Mouse (Mus musculus): Measurements from ENCODE around the gene Ubald1. TPM values are rescaled to one million over a fixed set of nuclear protein-coding genes. Genes with fewer than 3 reads are reported as not detected.

Ubald1 gene
- polyA plus RNA-seq, 1 experiment from 2014 or later, result 26.4 TPM

GRCm38 (mm10) chr16:4876033-4876680, 4.0 kb downstream of the Ubald1 start:
- H3K4me2 ChIP-seq (ENCODE audit: low read depth, low read length), result no peak overlapping the region
- peaks cover 2% of the 10 kb centered on the region; the same call in 1 of the 2 replicates for H3K4me1 ChIP-seq (ENCODE audit: control insufficient read depth, insufficient read depth, low read length)
- no peak overlapping the region for H3K27ac ChIP-seq (replicated peaks; ENCODE audit: low read depth, low read length)
- no peak overlapping the region for H3K9ac ChIP-seq (replicated peaks; ENCODE audit: low read length)
- no peaks in the 10 kb centered on the region for H3K9me3 ChIP-seq (replicated peaks; ENCODE audit: control insufficient read depth, low read length)
- no peak for DNase-seq (ENCODE audit: low spot score)
- no peaks in the 10 kb centered on the region for H3K36me3 ChIP-seq (replicated peaks; ENCODE audit: control insufficient read depth, insufficient read depth, low read depth, low read length)
- 87% methylated on average over 8 of the region's 8 CpGs for WGBS
- H3K27me3 ChIP-seq (ENCODE audit: control insufficient read depth, insufficient read depth, low read length), result no peaks in the 10 kb centered on the region
- no peak for ATAC-seq (replicated peaks; ENCODE audit: insufficient number of reproducible peaks, low FRiP score, low TSS enrichment, low read depth)
- H3K4me3 ChIP-seq (ENCODE audit: low read depth, low read length), result no peak overlapping the region

- H3K27me3 ChIP-seq (ENCODE audit: control insufficient read depth, insufficient read depth, low read length), result no peaks in the 10 kb centered on the region
- no peak overlapping the region for H3K4me2 ChIP-seq (ENCODE audit: low read depth, low read length)
- 93% methylated on average over 23 of the region's 23 CpGs for WGBS
- DNase-seq (ENCODE audit: low spot score), result no peak
- no peak overlapping the region for H3K27ac ChIP-seq (replicated peaks; ENCODE audit: low read depth, low read length)
- no peak overlapping the region for H3K9ac ChIP-seq (replicated peaks; ENCODE audit: low read length)
- H3K4me1 ChIP-seq (ENCODE audit: control insufficient read depth, insufficient read depth, low read length), result peaks cover 2% of the 10 kb centered on the region; the same call in 1 of the 2 replicates
- no peak overlapping the region for H3K4me3 ChIP-seq (ENCODE audit: low read depth, low read length)
- no peaks in the 10 kb centered on the region for H3K9me3 ChIP-seq (replicated peaks; ENCODE audit: control insufficient read depth, low read length)
- ATAC-seq (replicated peaks; ENCODE audit: insufficient number of reproducible peaks, low FRiP score, low TSS enrichment, low read depth), result no peak
- no peaks in the 10 kb centered on the region for H3K36me3 ChIP-seq (replicated peaks; ENCODE audit: control insufficient read depth, insufficient read depth, low read depth, low read length)
These were observed 4.7 kb downstream of the Ubald1 start for GRCm38 (mm10) chr16:4875198-4876032.

DNA sequence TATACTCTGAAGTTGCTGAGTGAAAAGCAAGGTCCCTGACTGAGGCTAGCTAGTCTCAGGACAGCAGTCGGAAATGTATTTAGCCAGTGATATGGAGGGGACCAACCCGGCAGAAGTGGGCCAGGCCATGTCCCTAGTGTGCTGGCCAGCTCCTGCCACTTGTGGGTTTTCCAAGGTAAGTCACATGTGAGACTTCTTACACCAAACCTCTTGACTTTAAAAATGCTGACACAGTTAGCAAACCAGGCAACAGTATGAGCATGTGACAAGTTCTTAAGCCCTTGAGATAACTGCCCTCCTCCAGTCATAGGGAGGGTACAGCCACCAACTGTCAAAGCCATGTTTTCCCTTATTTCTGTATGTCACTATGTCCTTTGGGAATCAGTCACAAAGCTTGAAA, 8.2 kb downstream of the Ubald1 start:
- Histone ChIP-seq H3K4me3 (ENCODE audit: low read depth, low read length) (no peak overlapping the region), H3K4me2 (ENCODE audit: low read depth, low read length) (no peak overlapping the region), H3K27me3 (ENCODE audit: control insufficient read depth, insufficient read depth, low read length) (no peaks in the 10 kb centered on the region), H3K27ac (replicated peaks; ENCODE audit: low read depth, low read length) (no peak overlapping the region), H3K9ac (replicated peaks; ENCODE audit: low read length) (no peak overlapping the region), H3K4me1 (ENCODE audit: control insufficient read depth, insufficient read depth, low read length) (no peaks in the 10 kb centered on the region), H3K9me3 (replicated peaks; ENCODE audit: control insufficient read depth, low read length) (no peaks in the 10 kb centered on the region), H3K36me3 (replicated peaks; ENCODE audit: control insufficient read depth, insufficient read depth, low read depth, low read length) (no peaks in the 10 kb centered on the region; the same call in 1 of the 2 replicates)
- ATAC-seq (replicated peaks; ENCODE audit: insufficient number of reproducible peaks, low FRiP score, low TSS enrichment, low read depth) (no peak), DNase-seq (ENCODE audit: low spot score) (no peak)
- 76% methylated on average over 2 of the region's 2 CpGs for WGBS

DNA sequence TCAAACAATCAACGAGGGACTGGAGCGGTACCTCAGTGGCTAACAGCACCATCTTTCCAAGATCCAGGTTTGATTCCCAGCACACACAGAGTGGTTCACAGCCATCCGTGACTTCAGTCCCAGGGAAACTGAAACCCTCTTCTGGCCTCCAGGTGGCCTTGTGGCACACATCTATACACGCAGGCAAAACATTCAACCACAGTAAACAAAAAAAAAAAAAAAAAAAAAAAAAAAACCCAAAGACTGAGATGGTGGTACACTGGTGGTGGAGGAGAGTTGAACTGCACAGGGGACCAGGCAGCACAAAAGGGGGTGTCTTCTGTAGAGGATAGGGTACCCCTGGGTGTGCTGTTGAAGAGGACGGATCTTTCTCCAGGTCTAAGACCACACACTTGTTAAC, 9.6 kb downstream of the Ubald1 start:
- Histone ChIP-seq H3K9me3 (replicated peaks; ENCODE audit: control insufficient read depth, low read length) (no peaks in the 10 kb centered on the region), H3K27me3 (ENCODE audit: control insufficient read depth, insufficient read depth, low read length) (no peaks in the 10 kb centered on the region), H3K4me1 (ENCODE audit: control insufficient read depth, insufficient read depth, low read length) (no peaks in the 10 kb centered on the region), H3K4me2 (ENCODE audit: low read depth, low read length) (no peak overlapping the region), H3K4me3 (ENCODE audit: low read depth, low read length) (no peak overlapping the region), H3K36me3 (replicated peaks; ENCODE audit: control insufficient read depth, insufficient read depth, low read depth, low read length) (no peaks in the 10 kb centered on the region; the same call in 1 of the 2 replicates), H3K27ac (replicated peaks; ENCODE audit: low read depth, low read length) (no peak overlapping the region), H3K9ac (replicated peaks; ENCODE audit: low read length) (no peak overlapping the region)
- DNase-seq (ENCODE audit: low spot score) (no peak), ATAC-seq (replicated peaks; ENCODE audit: insufficient number of reproducible peaks, low FRiP score, low TSS enrichment, low read depth) (no peak)
- WGBS, result 87% methylated on average over 5 of the region's 5 CpGs

DNA sequence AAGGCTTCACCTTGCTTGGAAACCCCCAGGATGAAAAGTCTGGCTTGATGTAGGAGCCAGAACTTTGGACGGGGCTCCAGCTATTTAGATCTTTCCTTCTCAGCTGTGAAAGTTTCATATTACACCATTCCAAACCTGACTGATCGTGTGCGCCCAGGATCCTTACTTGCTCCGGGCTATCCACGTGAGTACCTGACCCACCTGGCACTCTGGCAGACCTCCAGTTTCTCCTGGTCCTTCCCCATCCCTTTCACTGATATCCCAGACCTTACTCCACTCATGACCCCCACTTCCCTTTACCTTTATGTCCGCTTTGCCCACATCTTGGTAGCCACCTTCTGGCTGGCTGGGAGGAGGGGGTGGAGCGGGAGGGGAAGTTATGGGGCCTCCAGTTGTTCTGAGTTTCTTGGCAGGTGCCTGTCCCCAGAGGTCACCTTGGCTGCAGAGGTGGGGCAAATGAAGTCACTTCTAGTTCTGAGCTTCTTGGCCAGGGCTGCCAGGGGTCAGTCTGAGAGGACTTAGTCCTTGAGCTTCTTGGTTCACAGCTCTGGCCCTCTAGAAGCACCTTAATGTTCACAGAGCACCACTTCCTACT, 13.9 kb downstream of the Ubald1 start:
- H3K4me3 ChIP-seq (ENCODE audit: low read depth, low read length), result no peak overlapping the region
- no peak overlapping the region for H3K27ac ChIP-seq (replicated peaks; ENCODE audit: low read depth, low read length)
- H3K4me1 ChIP-seq (ENCODE audit: control insufficient read depth, insufficient read depth, low read length), result no peaks in the 10 kb centered on the region
- H3K9ac ChIP-seq (replicated peaks; ENCODE audit: low read length), result no peak overlapping the region
- no peaks in the 10 kb centered on the region for H3K27me3 ChIP-seq (ENCODE audit: control insufficient read depth, insufficient read depth, low read length)
- no peak overlapping the region for H3K4me2 ChIP-seq (ENCODE audit: low read depth, low read length)
- DNase-seq (ENCODE audit: low spot score) (no peak), ATAC-seq (replicated peaks; ENCODE audit: insufficient number of reproducible peaks, low FRiP score, low TSS enrichment, low read depth) (no peak)
- no peaks in the 10 kb centered on the region for H3K9me3 ChIP-seq (replicated peaks; ENCODE audit: control insufficient read depth, low read length)
- H3K36me3 ChIP-seq (replicated peaks; ENCODE audit: control insufficient read depth, insufficient read depth, low read depth, low read length), result no peaks in the 10 kb centered on the region; the same call in 1 of the 2 replicates
- 62% methylated on average over 7 of the region's 7 CpGs for WGBS

DNA sequence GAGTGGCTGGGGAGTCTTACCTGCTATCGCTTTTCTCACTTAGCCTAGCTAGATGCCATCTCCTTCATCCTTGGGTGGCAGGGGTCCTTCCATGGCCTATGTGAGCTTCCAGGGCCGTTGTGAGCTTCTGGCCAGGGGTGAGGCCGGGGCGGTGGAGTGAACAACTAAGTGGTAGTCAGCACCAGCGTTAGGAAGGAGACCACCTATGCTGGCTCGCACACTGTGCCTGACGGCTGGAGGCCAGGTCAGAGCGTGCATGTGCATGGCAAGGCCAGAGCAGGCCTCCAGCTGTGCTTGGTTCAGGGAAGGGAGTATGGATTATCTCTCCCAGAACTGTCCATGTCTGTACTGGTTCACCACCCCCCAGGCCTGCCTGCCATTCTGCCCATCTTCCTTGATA, 16.4 kb downstream of the Ubald1 start:
- DNase-seq (ENCODE audit: low spot score), result no peak
- no peak overlapping the region for H3K4me3 ChIP-seq (ENCODE audit: low read depth, low read length)
- no peaks in the 10 kb centered on the region for H3K9me3 ChIP-seq (replicated peaks; ENCODE audit: control insufficient read depth, low read length)
- no peaks in the 10 kb centered on the region for H3K36me3 ChIP-seq (replicated peaks; ENCODE audit: control insufficient read depth, insufficient read depth, low read depth, low read length)
- H3K4me2 ChIP-seq (ENCODE audit: low read depth, low read length), result no peak overlapping the region
- H3K4me1 ChIP-seq (ENCODE audit: control insufficient read depth, insufficient read depth, low read length), result no peaks in the 10 kb centered on the region
- no peak overlapping the region for H3K9ac ChIP-seq (replicated peaks; ENCODE audit: low read length)
- H3K27ac ChIP-seq (replicated peaks; ENCODE audit: low read depth, low read length), result no peak overlapping the region
- H3K27me3 ChIP-seq (ENCODE audit: control insufficient read depth, insufficient read depth, low read length), result no peaks in the 10 kb centered on the region
- 89% methylated on average over 8 of the region's 8 CpGs for WGBS
- no peak; the same call in 1 of the 2 replicates for ATAC-seq (replicated peaks; ENCODE audit: insufficient number of reproducible peaks, low FRiP score, low TSS enrichment, low read depth)

- 0 out of 2 replicates have a peak, but pooled peaks have one; percentile 57 for ATAC-seq (replicated peaks; ENCODE audit: insufficient number of reproducible peaks, low FRiP score, low TSS enrichment, low read depth)
- no peaks in the 10 kb centered on the region for H3K27me3 ChIP-seq (ENCODE audit: control insufficient read depth, insufficient read depth, low read length)
- DNase-seq (ENCODE audit: low spot score), result peak; percentile 55
These were observed 17.1 kb downstream of the Ubald1 start for GRCm38 (mm10) chr16:4862863-4863483.

More at GRCm38 (mm10) chr16:4862863-4863483, 17.1 kb downstream of the Ubald1 start:
- no peaks in the 10 kb centered on the region for H3K4me1 ChIP-seq (ENCODE audit: control insufficient read depth, insufficient read depth, low read length)
- no peak overlapping the region for H3K4me3 ChIP-seq (ENCODE audit: low read depth, low read length)
- no peaks in the 10 kb centered on the region for H3K36me3 ChIP-seq (replicated peaks; ENCODE audit: control insufficient read depth, insufficient read depth, low read depth, low read length)
- H3K27ac ChIP-seq (replicated peaks; ENCODE audit: low read depth, low read length), result no peak overlapping the region
- H3K9me3 ChIP-seq (replicated peaks; ENCODE audit: control insufficient read depth, low read length), result no peaks in the 10 kb centered on the region
- no peak overlapping the region for H3K9ac ChIP-seq (replicated peaks; ENCODE audit: low read length)
- H3K4me2 ChIP-seq (ENCODE audit: low read depth, low read length), result no peak overlapping the region
- 57% methylated on average over 9 of the region's 9 CpGs for WGBS
